Mouse (Mus musculus) small intestine, adult 2 months (tissue): ENCODE data around the gene Sox10. TPM values are rescaled to one million over a fixed set of nuclear protein-coding genes. Genes with fewer than 3 reads are reported as not detected.

ENCODE experiments used
- H3K27ac ChIP-seq: fragments of 200-500 bp; 2 replicates; pipeline ENCODE4 v1.5.1; 2012; ENCODE audit warnings: low read depth, low read length, control low read depth, inconsistent platforms; ENCODE audit not compliant: insufficient read depth
- H3K27me3 ChIP-seq: fragments of 200-500 bp; 2 replicates; pipeline ENCODE4 v1.6.1; 2012; ENCODE audit warnings: mild to moderate bottlenecking, moderate library complexity, low read length, inconsistent platforms; ENCODE audit not compliant: control insufficient read depth, insufficient read depth
- H3K36me3 ChIP-seq: fragments of 200-500 bp; 2 replicates; pipeline ENCODE4 v1.6.1; 2012; ENCODE audit warnings: mild to moderate bottlenecking, low read length, control low read depth, inconsistent platforms; ENCODE audit not compliant: control insufficient read depth, insufficient read depth
- H3K4me1 ChIP-seq: fragments of 200-500 bp; 2 replicates; pipeline ENCODE4 v1.6.1; 2012; ENCODE audit warnings: low read length, inconsistent platforms, mixed read lengths; ENCODE audit not compliant: control insufficient read depth, insufficient read depth, insufficient read length
- H3K4me3 ChIP-seq: fragments of 200-500 bp; 2 replicates; pipeline ENCODE4 v1.5.1; 2012; ENCODE audit warnings: low read depth, mild to moderate bottlenecking, control low read depth, inconsistent platforms, low read length, moderate library complexity
- CTCF ChIP-seq: fragments of 200-500 bp; IDR thresholded peaks from 2 replicates; pipeline ENCODE4 v1.5.1; 2012; ENCODE audit warnings: low read depth, mild to moderate bottlenecking, control low read depth, inconsistent platforms, low read length, moderate library complexity, mixed read lengths; ENCODE audit not compliant: insufficient replicate concordance, insufficient read length; ENCODE audit errors: extremely low read depth
- POLR2A ChIP-seq: fragments of 200-500 bp; IDR thresholded peaks from 2 replicates; pipeline ENCODE4 v1.6.1; 2012; ENCODE audit warnings: low read depth, mild to moderate bottlenecking, control low read depth, inconsistent platforms, low read length, moderate library complexity
- WGBS: fragments of 180-500 bp; shearing (Covaris S2); methylation state at CpG from one replicate; pipeline ENCODE4 v1.1.7; 2018; 5-methylcytosine and 5-hydroxymethylcytosine counted together
- polyA plus RNA-seq: library from polyadenylated mRNA; depleted of rRNA; stranded (reverse); fragments of >200 nt; gene quantifications from 2 replicates; pipeline ENCODE4 v1.2.3, GENCODE M21; 2012; rRNA removed

The Sox10 gene
- polyA plus RNA-seq, 1 experiment: 2.5 TPM

GRCm38 (mm10) chr15:79110528-79110927 lies 54.5 kb downstream of the Sox10 start:
- 85% methylated on average over 2 of the region's 2 CpGs for WGBS
- H3K36me3 ChIP-seq: peaks cover 11% of the 10 kb centered on the region
- peaks cover 16% of the 10 kb centered on the region; the same call in 1 of the 2 replicates for H3K4me1 ChIP-seq
- peak overlapping the region; percentile 17 for H3K4me3 ChIP-seq
- no peaks in the 10 kb centered on the region for H3K27me3 ChIP-seq
- no peak overlapping the region; the same call in 1 of the 2 replicates for H3K27ac ChIP-seq
- TF ChIP-seq POLR2A: no peak
- no peak for TF ChIP-seq CTCF

- peaks cover 16% of the 10 kb centered on the region; the same call in 1 of the 2 replicates for H3K4me1 ChIP-seq
- no peaks in the 10 kb centered on the region for H3K27me3 ChIP-seq
- peak overlapping the region; percentile 94 for H3K4me3 ChIP-seq
- TF ChIP-seq CTCF (no peak), POLR2A (no peak)
- H3K36me3 ChIP-seq: peaks cover 6% of the 10 kb centered on the region
- 23% methylated on average over 9 of the region's 9 CpGs for WGBS
- H3K27ac ChIP-seq: 0 out of 2 replicates have a peak overlapping the region, but pooled peaks have one; percentile 0
Observed at GRCm38 (mm10) chr15:79110031-79110430, 55.0 kb downstream of the Sox10 start.

GRCm38 (mm10) chr15:79109321-79109934 lies 55.6 kb downstream of the Sox10 start:
- TF ChIP-seq CTCF: no peak
- TF ChIP-seq POLR2A: peak; percentile 23; the same call in 1 of the 2 replicates
- H3K27ac ChIP-seq: peak overlapping the region; percentile 86

GRCm38 (mm10) chr15:79108421-79109320 lies 56.4 kb downstream of the Sox10 start, which contains the start of gene Micall1:
TSS of gene Micall1 (plus strand) at chr15:79108898.
- no peaks in the 10 kb centered on the region for H3K36me3 ChIP-seq
- H3K27me3 ChIP-seq: no peaks in the 10 kb centered on the region
- H3K27ac ChIP-seq: peak within 1 kb of the TSS; percentile 86
- peak within 1 kb of the TSS; percentile 94 for H3K4me3 ChIP-seq
- H3K4me1 ChIP-seq: peaks cover 16% of the 10 kb centered on the region; the same call in 1 of the 2 replicates
- TF ChIP-seq POLR2A (peak; percentile 68; the same call in 1 of the 2 replicates), CTCF (no peak)
- 1% methylated on average over 78 of the region's 85 CpGs for WGBS

More at GRCm38 (mm10) chr15:79109321-79109934, 55.6 kb downstream of the Sox10 start:
- under 1% methylated on average over 46 of the region's 46 CpGs for WGBS
- Histone ChIP-seq H3K4me1 (peaks cover 16% of the 10 kb centered on the region; the same call in 1 of the 2 replicates), H3K27me3 (no peaks in the 10 kb centered on the region), H3K36me3 (no peaks in the 10 kb centered on the region), H3K4me3 (peak overlapping the region; percentile 94)

- no peak overlapping the region for H3K27ac ChIP-seq
- no peaks in the 10 kb centered on the region for H3K36me3 ChIP-seq
- 41% methylated on average over 7 of the region's 7 CpGs for WGBS
- peaks cover 16% of the 10 kb centered on the region; the same call in 1 of the 2 replicates for H3K4me1 ChIP-seq
- TF ChIP-seq CTCF: no peak
- TF ChIP-seq POLR2A: no peak
- H3K27me3 ChIP-seq: no peaks in the 10 kb centered on the region
- H3K4me3 ChIP-seq: no peak overlapping the region
Observed at GRCm38 (mm10) chr15:79107966-79108365, 57.1 kb downstream of the Sox10 start.

- no peaks in the 10 kb centered on the region for H3K27me3 ChIP-seq
- no peaks in the 10 kb centered on the region for H3K36me3 ChIP-seq
- H3K27ac ChIP-seq: no peak overlapping the region
- TF ChIP-seq POLR2A (no peak), CTCF (no peak)
- no peak overlapping the region for H3K4me3 ChIP-seq
- H3K4me1 ChIP-seq: peaks cover 8% of the 10 kb centered on the region; the same call in 1 of the 2 replicates
- 79% methylated on average over 2 of the region's 2 CpGs for WGBS
Observed at GRCm38 (mm10) chr15:79105804-79106203, 59.2 kb downstream of the Sox10 start.

Other genes with a start within 250 kb of the Sox10 start
- gene Lgals1, start 238.5 kb downstream of the Sox10 start, polyA plus RNA-seq: 51.7 and 77.0 TPM in 2 replicates
- gene Nol12, start 230.3 kb downstream of the Sox10 start, polyA plus RNA-seq: 7.3 and 11.7 TPM in 2 replicates
- gene Triobp, start 217.5 kb downstream of the Sox10 start, polyA plus RNA-seq: 43.3 and 123 TPM in 2 replicates
- 120 and 218 TPM in 2 replicates for gene H1f0, start 136.8 kb downstream of the Sox10 start, polyA plus RNA-seq
- gene Galr3, start 123.4 kb downstream of the Sox10 start, polyA plus RNA-seq: 2.2 and 8.0 TPM in 2 replicates
- gene Ankrd54, start 102.3 kb downstream of the Sox10 start, polyA plus RNA-seq: 70.4 and 92.7 TPM in 2 replicates
- gene Eif3l, start 90.1 kb downstream of the Sox10 start, polyA plus RNA-seq: 52.5 and 88.3 TPM in 2 replicates
- 18.8 and 23.8 TPM in 2 replicates for gene Micall1, start 56.3 kb downstream of the Sox10 start, polyA plus RNA-seq
- 18.3 and 32.2 TPM in 2 replicates for gene Polr2f, start 24.2 kb downstream of the Sox10 start, polyA plus RNA-seq
- 0.56 and 1.2 TPM in 2 replicates for gene 1700088E04Rik, start 24.0 kb downstream of the Sox10 start, polyA plus RNA-seq
- gene Pick1, start 63.9 kb upstream of the Sox10 start, polyA plus RNA-seq: 20.8 and 27.9 TPM in 2 replicates
- 0.05 and 0.08 TPM in 2 replicates for gene Gm49486, start 64.2 kb upstream of the Sox10 start, polyA plus RNA-seq
- 0.75 and 2.6 TPM in 2 replicates for gene Slc16a8, start 89.5 kb upstream of the Sox10 start, polyA plus RNA-seq
- 139 and 542 TPM in 2 replicates for gene Baiap2l2, start 120.3 kb upstream of the Sox10 start, polyA plus RNA-seq
- 24.1 and 40.2 TPM in 2 replicates for gene Pla2g6, start 163.2 kb upstream of the Sox10 start, polyA plus RNA-seq
- gene Maff, start 181.4 kb upstream of the Sox10 start, polyA plus RNA-seq: 9.4 and 28.5 TPM in 2 replicates
- 80.3 and 168 TPM in 2 replicates for gene Tmem184b, start 238.3 kb upstream of the Sox10 start, polyA plus RNA-seq